Mouse (Mus musculus): ENCODE data around the gene Entpd7.

DNA sequence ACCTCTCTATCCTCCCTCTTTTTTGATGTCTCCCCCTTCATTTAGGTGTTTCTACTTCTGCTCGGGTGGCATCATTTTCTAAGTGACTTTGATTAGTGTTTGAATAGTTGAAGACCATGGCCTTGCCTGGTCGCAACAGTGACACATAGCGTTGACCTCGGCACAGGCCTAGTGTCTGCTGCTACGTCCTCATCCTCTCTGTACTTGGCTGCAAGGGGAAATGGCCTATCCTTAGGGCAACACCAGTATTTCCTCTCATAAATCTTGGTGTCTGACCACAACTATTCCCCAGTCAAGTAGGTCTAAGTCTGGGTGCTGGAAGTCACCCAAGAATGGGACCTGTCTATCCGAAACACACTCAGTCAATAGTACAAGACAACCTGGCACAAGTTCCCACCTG lies 29.8 kb upstream of the Entpd7 start:
- TF ChIP-seq CTCF (conservative IDR thresholded peaks at IDR 0.05; ENCODE audit: low read length) (no peak), POU5F1 (IDR thresholded peaks at IDR 0.05; ENCODE audit: borderline replicate concordance, low read length) (no peak), NANOG (IDR thresholded peaks at IDR 0.05; ENCODE audit: borderline replicate concordance, low read length) (no peak)

Data from E14TG2a.4 (cell line).